9 mouse cellular contexts compared by ENCODE assay signal in the genomic region with DNA sequence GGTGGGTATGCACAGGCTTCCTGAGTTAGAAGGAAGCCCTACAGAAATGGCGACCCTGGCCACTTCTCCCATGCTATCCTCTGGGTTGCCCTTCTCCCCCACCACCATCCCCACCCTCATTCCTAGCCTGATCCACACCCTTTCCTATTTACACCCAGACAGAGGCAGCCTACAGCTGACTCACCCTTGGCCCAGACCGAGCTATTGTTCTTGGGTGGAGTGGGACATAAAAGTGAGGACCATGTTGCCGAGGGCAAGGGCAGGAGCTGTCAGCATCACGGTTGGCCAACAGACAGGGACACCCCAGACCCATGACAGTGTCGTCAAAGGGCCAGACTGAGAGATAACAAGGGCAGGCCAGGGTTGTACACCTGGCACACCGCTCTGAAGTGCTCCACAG. TPM values are rescaled to one million over a fixed set of nuclear protein-coding genes. Genes with fewer than 3 reads are reported as not detected.
A peak's percentile ranks its signal among the peaks of the same experiment; 100 is the strongest.
DNase-seq lines count a peak whose midpoint lies in the region; ATAC-seq and TF ChIP-seq lines count a peak whose summit lies in the region.
"Had no signal": no experiment of that assay in that cellular context is flagged by ENCODE, and none has a peak within 500 bp of the region (broad histone marks: within the 10 kb centered on the region; RNA-seq: fewer than 3 reads in every experiment).

No protein-coding gene starts in this region.

- peak; percentile 62 for DNase-seq in ES-CJ7 (ENCODE audit: low read depth, low spot score)
- DNase-seq in lung, postnatal 36 days = peak; percentile 87
- no peak for DNase-seq in layer of hippocampus, postnatal 10 days (ENCODE audit: low spot score in 2 of 2)
- no peak for DNase-seq in thymus, postnatal 10 days (ENCODE audit: low spot score in 2 of 2)
- DNase-seq in layer of hippocampus, adult 9-10 months (ENCODE audit: low spot score) = no peak

- no peak overlapping the region for H3K4me3 ChIP-seq in cortical plate, adult 2 months (ENCODE audit: insufficient read depth, low read length)
- H3K4me3 ChIP-seq in hindbrain, embryonic 12.5 days = no peak overlapping the region

- WGBS in hindbrain, embryonic 12.5 days = 37% methylated on average over 6 of the region's 6 CpGs

- no peak overlapping the region for H3K4me2 ChIP-seq in hindbrain, embryonic 12.5 days (replicated peaks)

- TF ChIP-seq CTCF in cortical plate, adult 2 months (IDR thresholded peaks at IDR 0.05; ENCODE audit: extremely low read depth, insufficient read depth, low read length) = no peak

- H3K36me3 ChIP-seq in hindbrain, embryonic 12.5 days = peaks cover 41% of the 10 kb centered on the region

- no peak for ATAC-seq in hindbrain, embryonic 12.5 days (ENCODE audit: low FRiP score)
- no peak for ATAC-seq in megakaryocyte-erythroid progenitor cell, adult 5-6 weeks (replicated peaks; ENCODE audit: low FRiP score, low TSS enrichment, poor library complexity, severe bottlenecking)

- H3K27me3 ChIP-seq in hindbrain, embryonic 12.5 days = no peaks in the 10 kb centered on the region

- H3K4me1 ChIP-seq in cortical plate, adult 2 months (ENCODE audit: control insufficient read depth, insufficient read depth, low read length) = peaks cover 12% of the 10 kb centered on the region; the same call in 1 of the 2 replicates
- peaks cover 62% of the 10 kb centered on the region for H3K4me1 ChIP-seq in hindbrain, embryonic 12.5 days

- H3K9me3 ChIP-seq in hindbrain, embryonic 12.5 days (replicated peaks) = no peaks in the 10 kb centered on the region

- H3K9ac ChIP-seq in hindbrain, embryonic 12.5 days = peak overlapping the region; percentile 27; the same call in 1 of the 2 replicates

- TF ChIP-seq POLR2A in cortical plate, adult 2 months (IDR thresholded peaks at IDR 0.05; ENCODE audit: extremely low read depth, insufficient read depth, low read length) = no peak

- H3K27ac ChIP-seq in cortical plate, adult 2 months (ENCODE audit: insufficient read depth, low read length) = peak overlapping the region; percentile 51; the same call in 1 of the 2 replicates
- peak overlapping the region; percentile 91 for H3K27ac ChIP-seq in hindbrain, embryonic 12.5 days

RNA-seq across cellular contexts. Expression of gene Nova2, which starts 22.5 kb away (rescaled TPM):
- 22.3 and 23.3 TPM in 2 replicates for polyA plus RNA-seq in cortical plate, adult 2 months (2012; rRNA removed)
- polyA plus RNA-seq in hindbrain, embryonic 12.5 days (2016; fragmentation: Nextera tagmentation; extraction: Ambion mirVana) = 11.2 and 12.5 TPM in 2 replicates
- total RNA-seq in megakaryocyte-erythroid progenitor cell, adult 5-6 weeks (2014; fragmentation: Nextera tagmentation) = not detected in 2 replicates
- not detected in 2 replicates for total RNA-seq in megakaryocyte-erythroid progenitor cell, adult 5-6 weeks (2017)
- 100 to 1,000 TPM; 106 to 112 TPM for total RNA-seq in layer of hippocampus, postnatal 10 days (2021)

RNA-seq across cellular contexts. Expression of gene Ccdc61, which starts 37.9 kb away (rescaled TPM):
- 14.7 and 15.8 TPM in 2 replicates for polyA plus RNA-seq in cortical plate, adult 2 months (2012; rRNA removed)
- 28.8 and 31.9 TPM in 2 replicates for polyA plus RNA-seq in hindbrain, embryonic 12.5 days (2016; fragmentation: Nextera tagmentation; extraction: Ambion mirVana)
- 23.6 and 42.3 TPM in 2 replicates for total RNA-seq in megakaryocyte-erythroid progenitor cell, adult 5-6 weeks (2014; fragmentation: Nextera tagmentation)
- 6.8 and 13.3 TPM in 2 replicates for total RNA-seq in megakaryocyte-erythroid progenitor cell, adult 5-6 weeks (2017)
- 10 to 100 TPM; 11.9 to 14.4 TPM for total RNA-seq in layer of hippocampus, postnatal 10 days (2021)

RNA-seq across cellular contexts. Expression of gene Nanos2, which starts 39.0 kb away (rescaled TPM):
- polyA plus RNA-seq in cortical plate, adult 2 months (2012; rRNA removed) = 2.8 and 3.3 TPM in 2 replicates
- polyA plus RNA-seq in hindbrain, embryonic 12.5 days (2016; fragmentation: Nextera tagmentation; extraction: Ambion mirVana) = 0.29 and 0.37 TPM in 2 replicates
- total RNA-seq in megakaryocyte-erythroid progenitor cell, adult 5-6 weeks (2014; fragmentation: Nextera tagmentation) = not detected in 2 replicates
- not detected in 2 replicates for total RNA-seq in megakaryocyte-erythroid progenitor cell, adult 5-6 weeks (2017)
- 1 to 10 TPM in 1 of 2 experiments, under 1 TPM in 1; 0.91 to 1.3 TPM for total RNA-seq in layer of hippocampus, postnatal 10 days (2021)
- polyA plus RNA-seq: gonadal fat pad, adult 2 months had no signal

RNA-seq across cellular contexts. Expression of gene Mypop, which starts 42.9 kb away (rescaled TPM):
- 49.7 and 50.8 TPM in 2 replicates for polyA plus RNA-seq in cortical plate, adult 2 months (2012; rRNA removed)
- 6.8 and 6.9 TPM in 2 replicates for polyA plus RNA-seq in hindbrain, embryonic 12.5 days (2016; fragmentation: Nextera tagmentation; extraction: Ambion mirVana)
- total RNA-seq in megakaryocyte-erythroid progenitor cell, adult 5-6 weeks (2014; fragmentation: Nextera tagmentation) = not detected in 2 replicates
- total RNA-seq in megakaryocyte-erythroid progenitor cell, adult 5-6 weeks (2017) = 0.23 and 2.0 TPM in 2 replicates
- total RNA-seq in layer of hippocampus, postnatal 10 days (2021) = 10 to 100 TPM; 28.0 to 29.1 TPM

RNA-seq across cellular contexts. Expression of gene Irf2bp1, which starts 55.7 kb away (rescaled TPM):
- 27.2 and 28.5 TPM in 2 replicates for polyA plus RNA-seq in cortical plate, adult 2 months (2012; rRNA removed)
- 44.0 and 47.4 TPM in 2 replicates for polyA plus RNA-seq in hindbrain, embryonic 12.5 days (2016; fragmentation: Nextera tagmentation; extraction: Ambion mirVana)
- 23.8 TPM in 2 replicates for total RNA-seq in megakaryocyte-erythroid progenitor cell, adult 5-6 weeks (2014; fragmentation: Nextera tagmentation)
- total RNA-seq in megakaryocyte-erythroid progenitor cell, adult 5-6 weeks (2017) = 12.3 and 12.7 TPM in 2 replicates
- 10 to 100 TPM; 45.5 to 49.7 TPM for total RNA-seq in layer of hippocampus, postnatal 10 days (2021)

Comparison
In these comparisons a context has a peak if more than half of its experiments do, and no peak if none do; other contexts are left out.
1. DNase-seq: peak in ES-CJ7 (single experiment) and lung, postnatal 36 days (single experiment); none in layer of hippocampus, postnatal 10 days (0 of 2), thymus, postnatal 10 days (0 of 2) and layer of hippocampus, adult 9-10 months (single experiment).
2. RNA of gene Nova2, which starts 22.5 kb away (total RNA-seq): 106 to 112 TPM in layer of hippocampus, postnatal 10 days; not detected in megakaryocyte-erythroid progenitor cell, adult 5-6 weeks; every median in the first group is over 100 times any median in the second.